Comparison of ENCODE assay signal across 7 mouse cellular contexts in the genomic region with DNA sequence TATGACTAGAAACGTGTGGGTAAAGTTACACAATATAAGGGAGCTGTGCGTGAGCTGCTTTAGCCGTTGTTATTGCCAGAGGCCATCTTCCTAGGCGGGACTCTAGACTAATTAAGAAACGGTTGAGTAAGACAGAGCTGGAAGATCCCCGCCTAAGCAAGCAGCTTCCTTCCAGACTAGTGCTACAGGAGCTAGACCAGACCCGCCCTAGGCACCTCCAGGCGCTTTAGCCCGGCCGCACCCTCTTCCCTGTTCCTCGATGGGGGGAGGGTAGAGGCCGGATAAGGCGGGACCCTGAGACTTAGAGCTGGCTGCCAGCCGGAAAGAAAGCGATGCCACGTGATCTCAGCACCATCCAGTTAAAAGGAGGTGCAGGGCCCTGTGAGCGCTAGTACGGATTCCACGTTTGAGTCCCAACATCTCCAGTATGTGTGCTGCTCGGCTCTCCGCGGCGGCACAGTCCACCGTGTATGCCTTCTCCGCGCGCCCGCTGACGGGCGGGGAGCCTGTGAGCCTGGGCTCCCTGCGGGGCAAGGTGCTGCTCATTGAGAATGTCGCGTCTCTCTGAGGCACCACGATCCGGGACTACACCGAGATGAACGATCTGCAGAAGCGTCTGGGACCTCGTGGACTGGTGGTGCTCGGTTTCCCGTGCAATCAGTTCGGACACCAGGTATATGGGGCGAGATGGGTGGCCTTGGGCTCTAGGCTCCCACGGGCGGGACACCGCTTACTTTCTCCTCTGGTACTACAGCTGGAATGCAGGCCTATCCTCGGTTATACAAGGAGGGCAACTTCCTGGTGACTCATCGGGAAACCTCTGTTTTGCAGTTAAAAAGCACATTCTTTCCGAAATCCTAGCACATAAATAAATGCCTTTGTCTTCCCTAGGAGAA. TPM values are rescaled to one million over a fixed set of nuclear protein-coding genes. Genes with fewer than 3 reads are reported as not detected.
A peak's percentile ranks its signal among the peaks of the same experiment; 100 is the strongest.
DNase-seq lines count a peak whose midpoint lies in the region; ATAC-seq lines count a peak whose summit lies in the region.

A gene (plus strand): TSS at position 18 of the 896 bp plus-strand sequence.

- peak within 1 kb of the TSS; percentile 82 for H3K4me3 ChIP-seq in intestine, embryonic 16.5 days (ENCODE audit: low read length)
- H3K4me3 ChIP-seq in midbrain, embryonic 11.5 days (ENCODE audit: low read depth, low read length) = peak within 1 kb of the TSS; percentile 82

- H3K9ac ChIP-seq in intestine, embryonic 16.5 days (ENCODE audit: low read depth, low read length) = peak within 1 kb of the TSS; percentile 95
- peak within 1 kb of the TSS; percentile 93 for H3K9ac ChIP-seq in midbrain, embryonic 11.5 days (ENCODE audit: low read length)

- H3K27me3 ChIP-seq in intestine, embryonic 16.5 days (replicated peaks; ENCODE audit: control insufficient read depth, insufficient read depth, low read length) = no peaks in the 10 kb centered on the region
- H3K27me3 ChIP-seq in midbrain, embryonic 11.5 days (ENCODE audit: control insufficient read depth, insufficient read depth, low read length) = no peaks in the 10 kb centered on the region

- DNase-seq in adrenal gland, adult 8-10 months = peak; percentile 93
- peak; percentile 92 for DNase-seq in embryo, embryonic 9.5 days (ENCODE audit: extremely low spot score)
- DNase-seq in gastrocnemius, postnatal 4 days (ENCODE audit: low spot score in 2 of 2) = peak; percentile 78 to 91
- peak; percentile 85 to 86 for DNase-seq in left cerebral cortex, postnatal 36 days (ENCODE audit: low spot score in 2 of 2)
- peak; percentile 98 for DNase-seq in midbrain, embryonic 11.5 days (ENCODE audit: low spot score, missing footprints)
- DNase-seq in skeletal muscle tissue, adult 2 months (ENCODE audit: low read depth, low spot score) = peak; percentile 95

- intact Hi-C loops in left cerebral cortex, postnatal 36 days (cut with DNase I) = no loop called here

- no peaks in the 10 kb centered on the region for H3K9me3 ChIP-seq in intestine, embryonic 16.5 days (ENCODE audit: control insufficient read depth, low read length)
- H3K9me3 ChIP-seq in midbrain, embryonic 11.5 days (ENCODE audit: control insufficient read depth, low read length) = no peaks in the 10 kb centered on the region

- H3K4me1 ChIP-seq in intestine, embryonic 16.5 days (ENCODE audit: control insufficient read depth, insufficient read depth, low read length) = peaks cover 30% of the 10 kb centered on the region
- peaks cover 14% of the 10 kb centered on the region for H3K4me1 ChIP-seq in midbrain, embryonic 11.5 days (ENCODE audit: control insufficient read depth, insufficient read depth, low read length)

- WGBS in intestine, embryonic 16.5 days = under 1% methylated on average over 49 of the region's 49 CpGs
- WGBS in midbrain, embryonic 11.5 days = under 1% methylated on average over 49 of the region's 49 CpGs

- ATAC-seq in intestine, embryonic 16.5 days = peak; percentile 96
- peak; percentile 97 for ATAC-seq in midbrain, embryonic 11.5 days (ENCODE audit: low FRiP score)

- peak within 1 kb of the TSS; percentile 74 for H3K4me2 ChIP-seq in intestine, embryonic 16.5 days (ENCODE audit: low read depth, low read length)
- H3K4me2 ChIP-seq in midbrain, embryonic 11.5 days = peak within 1 kb of the TSS; percentile 80

- peak within 1 kb of the TSS; percentile 98 for H3K27ac ChIP-seq in intestine, embryonic 16.5 days (ENCODE audit: low read length)
- H3K27ac ChIP-seq in midbrain, embryonic 11.5 days (ENCODE audit: low read depth, low read length) = peak within 1 kb of the TSS; percentile 77

- H3K36me3 ChIP-seq in intestine, embryonic 16.5 days (ENCODE audit: control insufficient read depth, insufficient read depth, low read length) = no peaks in the 10 kb centered on the region
- peaks cover 4% of the 10 kb centered on the region; the same call in 1 of the 2 replicates for H3K36me3 ChIP-seq in midbrain, embryonic 11.5 days (ENCODE audit: control insufficient read depth, insufficient read depth, low read length)

RNA-seq across cellular contexts. Expression of the gene that starts here (rescaled TPM):
- 100 to 1,000 TPM; 524 to 812 (median 629) TPM for total RNA-seq in adrenal gland, adult 8-10 months (2022)
- 100 to 1,000 TPM in 1 of 2 experiments, 10 to 100 TPM in 1; 91.8 to 108 TPM for total RNA-seq in gastrocnemius, postnatal 4 days (2021)
- 1,298 and 1,315 TPM in 2 replicates for polyA plus RNA-seq in intestine, embryonic 16.5 days (2015; fragmentation: Nextera tagmentation; extraction: Ambion mirVana)
- total RNA-seq in left cerebral cortex, postnatal 36 days (2021) = 100 to 1,000 TPM; 105 to 110 TPM
- 796 and 834 TPM in 2 replicates for polyA plus RNA-seq in midbrain, embryonic 11.5 days (2014; fragmentation: Nextera tagmentation; extraction: Ambion mirVana)

Comparison
In these comparisons a context has a peak if more than half of its experiments do, and no peak if none do; other contexts are left out.
1. Peak in every context shown above with its lines: DNase-seq, ATAC-seq, H3K4me3 ChIP-seq and H3K27ac ChIP-seq.
2. RNA of the gene that starts here (total RNA-seq): 524 to 812 TPM in adrenal gland, adult 8-10 months; 105 to 110 TPM in left cerebral cortex, postnatal 36 days and 91.8 to 108 TPM in gastrocnemius, postnatal 4 days; every median in the first group is over 4 times any median in the second.